Mouse (Mus musculus) limb, embryonic 15.5 days (tissue): ENCODE results near the gene Hoxc10. TPM values are rescaled to one million over a fixed set of nuclear protein-coding genes. Genes with fewer than 3 reads are reported as not detected.

Experiments used
- ATAC-seq: fragments of 200-750 bp; cut with Nextera tagmentation; 2 replicates; pipeline ENCODE4 v1.8.0; 2017; ENCODE audit warnings: low read depth, moderate TSS enrichment; ENCODE audit not compliant: insufficient number of reproducible peaks, low FRiP score, low TSS enrichment
- H3K27ac ChIP-seq: fragments of 300-500 bp; sonication (generic); 2 replicates; pipeline ENCODE4 v1.5.1; 2015; ENCODE audit warnings: moderate library complexity, mild to moderate bottlenecking, inconsistent platforms
- H3K27me3 ChIP-seq: fragments of 300-500 bp; sonication (generic); 2 replicates; pipeline ENCODE4 v1.6.1; 2015; ENCODE audit warnings: inconsistent platforms
- H3K36me3 ChIP-seq: fragments of 300-500 bp; sonication (generic); 2 replicates; pipeline ENCODE4 v1.6.1; 2015; ENCODE audit warnings: inconsistent platforms
- H3K4me1 ChIP-seq: fragments of 300-500 bp; sonication (generic); 2 replicates; pipeline ENCODE4 v1.6.1; 2015; ENCODE audit warnings: inconsistent platforms
- H3K4me2 ChIP-seq: fragments of 300-500 bp; sonication (generic); 2 replicates; pipeline ENCODE4 v1.6.1; 2015; ENCODE audit warnings: mild to moderate bottlenecking, inconsistent platforms
- H3K4me3 ChIP-seq: fragments of 300-500 bp; sonication (generic); 2 replicates; pipeline ENCODE4 v1.5.1; 2015; ENCODE audit warnings: mild to moderate bottlenecking, inconsistent platforms
- H3K9ac ChIP-seq: fragments of 300-500 bp; sonication (generic); 2 replicates; pipeline ENCODE4 v1.6.1; 2015; ENCODE audit warnings: inconsistent platforms
- H3K9me3 ChIP-seq: fragments of 300-500 bp; sonication (generic); 2 replicates; pipeline ENCODE4 v1.6.1; 2016; ENCODE audit warnings: inconsistent platforms
- WGBS: fragments of 180-500 bp; shearing (Covaris S2); methylation state at CpG from one replicate; pipeline ENCODE4 v1.1.7; 2015; 5-methylcytosine and 5-hydroxymethylcytosine counted together
- polyA plus RNA-seq: library from polyadenylated mRNA; unstranded; fragments of >200 nt; fragmentation: Nextera tagmentation; extraction: Ambion mirVana; gene quantifications from 2 replicates; pipeline ENCODE4 v1.2.1, GENCODE M21; 2015

The Hoxc10 gene
- polyA plus RNA-seq, 1 experiment from 2014 or later: 5.6 TPM

GRCm38 (mm10) chr15:102963259-102963658, 3.3 kb upstream of the Hoxc10 start:
- no peak overlapping the region for H3K9ac ChIP-seq
- H3K4me2 ChIP-seq: peak overlapping the region; percentile 34
- no peak overlapping the region for H3K27ac ChIP-seq
- H3K36me3 ChIP-seq: no peaks in the 10 kb centered on the region
- ATAC-seq: no peak
- H3K4me3 ChIP-seq: no peak overlapping the region
- peaks cover 81% of the 10 kb centered on the region for H3K27me3 ChIP-seq
- H3K9me3 ChIP-seq: no peaks in the 10 kb centered on the region
- H3K4me1 ChIP-seq: peaks cover 28% of the 10 kb centered on the region
- 14% methylated on average over 8 of the region's 8 CpGs for WGBS

GRCm38 (mm10) chr15:102963671-102964640, 2.6 kb upstream of the Hoxc10 start:
- no peak overlapping the region for H3K27ac ChIP-seq
- H3K4me3 ChIP-seq: peak overlapping the region; percentile 14; the same call in 1 of the 2 replicates

GRCm38 (mm10) chr15:102965003-102965891, 1.3 kb upstream of the Hoxc10 start:
- Histone ChIP-seq H3K4me2 (peak overlapping the region; percentile 48), H3K4me1 (peaks cover 20% of the 10 kb centered on the region), H3K4me3 (peak overlapping the region; percentile 37; the same call in 1 of the 2 replicates), H3K27me3 (peaks cover 88% of the 10 kb centered on the region), H3K27ac (peak overlapping the region; percentile 38; the same call in 1 of the 2 replicates), H3K36me3 (no peaks in the 10 kb centered on the region), H3K9me3 (no peaks in the 10 kb centered on the region), H3K9ac (no peak overlapping the region)
- no peak for ATAC-seq
- 10% methylated on average over 26 of the region's 26 CpGs for WGBS

More at GRCm38 (mm10) chr15:102963671-102964640, 2.6 kb upstream of the Hoxc10 start:
- Histone ChIP-seq H3K4me2 (peak overlapping the region; percentile 34), H3K27me3 (peaks cover 86% of the 10 kb centered on the region), H3K9ac (no peak overlapping the region), H3K36me3 (no peaks in the 10 kb centered on the region), H3K4me1 (peaks cover 28% of the 10 kb centered on the region), H3K9me3 (no peaks in the 10 kb centered on the region)
- ATAC-seq: no peak
- WGBS: 4% methylated on average over 28 of the region's 28 CpGs

GRCm38 (mm10) chr15:102965892-102966775, 462 bp upstream of the Hoxc10 start:
- Histone ChIP-seq H3K9me3 (no peaks in the 10 kb centered on the region), H3K27ac (0 out of 2 replicates have a peak overlapping the region, but pooled peaks have one; percentile 33), H3K9ac (no peak overlapping the region), H3K4me3 (peak overlapping the region; percentile 37), H3K4me2 (peak overlapping the region; percentile 48), H3K27me3 (peaks cover 90% of the 10 kb centered on the region), H3K4me1 (peaks cover 18% of the 10 kb centered on the region), H3K36me3 (no peaks in the 10 kb centered on the region)
- 6% methylated on average over 29 of the region's 30 CpGs for WGBS
- ATAC-seq: peak; percentile 62

- WGBS: 6% methylated on average over 12 of the region's 12 CpGs
These were observed 615 bp downstream of the Hoxc10 start, which contains the start of gene Hoxc5 for GRCm38 (mm10) chr15:102967312-102967510. Gene Hoxc5, plus strand, starts transcription at chr15:102967443.

GRCm38 (mm10) chr15:102967511-102968397, 1.2 kb downstream of the Hoxc10 start:
- H3K27ac ChIP-seq: 0 out of 2 replicates have a peak overlapping the region, but pooled peaks have one; percentile 51
- ATAC-seq: no peak
- no peaks in the 10 kb centered on the region for H3K9me3 ChIP-seq
- peaks cover 94% of the 10 kb centered on the region for H3K27me3 ChIP-seq
- 7% methylated on average over 34 of the region's 34 CpGs for WGBS
- no peaks in the 10 kb centered on the region for H3K36me3 ChIP-seq
- peak overlapping the region; percentile 48 for H3K4me2 ChIP-seq
- H3K4me1 ChIP-seq: peaks cover 20% of the 10 kb centered on the region
- H3K9ac ChIP-seq: no peak overlapping the region
- H3K4me3 ChIP-seq: peak overlapping the region; percentile 37

More at GRCm38 (mm10) chr15:102967312-102967510, 615 bp downstream of the Hoxc10 start, which contains the start of gene Hoxc5:
- peaks cover 18% of the 10 kb centered on the region for H3K4me1 ChIP-seq
- no peaks in the 10 kb centered on the region for H3K36me3 ChIP-seq
- H3K27me3 ChIP-seq: peaks cover 94% of the 10 kb centered on the region
- no peak for ATAC-seq
- peak within 1 kb of the TSS; percentile 48 for H3K4me2 ChIP-seq
- H3K9me3 ChIP-seq: no peaks in the 10 kb centered on the region
- H3K4me3 ChIP-seq: peak within 1 kb of the TSS; percentile 37
- H3K9ac ChIP-seq: no peak within 1 kb of the TSS
- peak within 1 kb of the TSS; percentile 51; the same call in 1 of the 2 replicates for H3K27ac ChIP-seq

- 26% methylated on average over 1 of the region's 1 CpGs for WGBS
- H3K4me3 ChIP-seq: no peak overlapping the region
- peaks cover 96% of the 10 kb centered on the region for H3K27me3 ChIP-seq
- no peak overlapping the region for H3K27ac ChIP-seq
- no peak overlapping the region for H3K9ac ChIP-seq
- no peaks in the 10 kb centered on the region for H3K36me3 ChIP-seq
- H3K4me2 ChIP-seq: no peak overlapping the region
- H3K9me3 ChIP-seq: no peaks in the 10 kb centered on the region
- H3K4me1 ChIP-seq: peaks cover 19% of the 10 kb centered on the region
- no peak for ATAC-seq
These were observed 2.7 kb downstream of the Hoxc10 start for GRCm38 (mm10) chr15:102969296-102969695.

GRCm38 (mm10) chr15:102970740-102971139, 4.1 kb downstream of the Hoxc10 start:
- H3K4me3 ChIP-seq: no peak overlapping the region
- WGBS: 4% methylated on average over 12 of the region's 12 CpGs
- no peak overlapping the region for H3K4me2 ChIP-seq
- no peaks in the 10 kb centered on the region for H3K36me3 ChIP-seq
- H3K27ac ChIP-seq: no peak overlapping the region
- ATAC-seq: no peak
- H3K9me3 ChIP-seq: no peaks in the 10 kb centered on the region
- no peak overlapping the region for H3K9ac ChIP-seq
- H3K27me3 ChIP-seq: peaks cover 93% of the 10 kb centered on the region
- peaks cover 20% of the 10 kb centered on the region for H3K4me1 ChIP-seq

- Histone ChIP-seq H3K27me3 (peaks cover 93% of the 10 kb centered on the region), H3K9ac (no peak overlapping the region), H3K27ac (no peak overlapping the region; the same call in 1 of the 2 replicates), H3K9me3 (no peaks in the 10 kb centered on the region), H3K36me3 (no peaks in the 10 kb centered on the region), H3K4me2 (peak overlapping the region; percentile 29; the same call in 1 of the 2 replicates), H3K4me3 (peak overlapping the region; percentile 17), H3K4me1 (peaks cover 19% of the 10 kb centered on the region)
- 6% methylated on average over 21 of the region's 21 CpGs for WGBS
- no peak for ATAC-seq
These were observed 5.7 kb downstream of the Hoxc10 start for GRCm38 (mm10) chr15:102972254-102972653.

GRCm38 (mm10) chr15:102972753-102973152, 6.2 kb downstream of the Hoxc10 start:
- Histone ChIP-seq H3K27ac (no peak overlapping the region), H3K9ac (no peak overlapping the region)
- ATAC-seq: no peak

More at GRCm38 (mm10) chr15:102972753-102973152, 6.2 kb downstream of the Hoxc10 start:
- peak overlapping the region; percentile 29; the same call in 1 of the 2 replicates for H3K4me2 ChIP-seq
- H3K9me3 ChIP-seq: no peaks in the 10 kb centered on the region
- H3K4me3 ChIP-seq: peak overlapping the region; percentile 17; the same call in 1 of the 2 replicates
- H3K36me3 ChIP-seq: no peaks in the 10 kb centered on the region
- WGBS: 11% methylated on average over 6 of the region's 6 CpGs
- H3K4me1 ChIP-seq: peaks cover 22% of the 10 kb centered on the region
- peaks cover 93% of the 10 kb centered on the region for H3K27me3 ChIP-seq
